Mouse (Mus musculus) CH12.LX (cell line): Measurements from ENCODE around the gene Pla2g12a. TPM values are rescaled to one million over a fixed set of nuclear protein-coding genes. Genes with fewer than 3 reads are reported as not detected.

Experiments
- DNase-seq: peaks from one replicate; pipeline ENCODE4 v3.0.0-alpha.2; 2013; ENCODE audit errors: extremely low read depth
- H3K27ac ChIP-seq: 2 replicates; pipeline ENCODE4 v1.5.1; 2012; ENCODE audit warnings: low read depth, mild to moderate bottlenecking, control low read depth, moderate library complexity; ENCODE audit not compliant: insufficient read depth
- H3K27me3 ChIP-seq: replicated peaks from 2 replicates; pipeline ENCODE3; 2012; ENCODE audit warnings: inconsistent platforms
- H3K36me3 ChIP-seq, 2 experiments: replicated peaks in 1 of 2; 2 replicates each; pipeline versions ENCODE3 to v1.6.1; 2012; ENCODE audit warnings: inconsistent platforms in 1 of 2, low read length in 1 of 2, mild to moderate bottlenecking in 1 of 2, mixed read lengths in 1 of 2, moderate library complexity in 1 of 2; ENCODE audit not compliant: control insufficient read depth in 1 of 2, insufficient read depth in 1 of 2
- H3K4me1 ChIP-seq, 2 experiments: 2 replicates each; pipeline ENCODE4 v1.6.1; 2012; ENCODE audit warnings: inconsistent platforms in 1 of 2, moderate library complexity in 1 of 2; ENCODE audit not compliant: insufficient read depth in 2 of 2, control insufficient read depth in 1 of 2
- H3K4me2 ChIP-seq: 2 replicates; pipeline ENCODE4 v1.6.1; 2012; ENCODE audit warnings: low read depth, mild to moderate bottlenecking, control low read depth; ENCODE audit not compliant: poor library complexity, insufficient read depth, severe bottlenecking
- H3K4me3 ChIP-seq, 3 experiments: fragments of 150-350 bp in 1 of 3; sonication (generic) in 1 of 3; replicated peaks in 1 of 3; 2 replicates each; pipeline versions ENCODE3 to v1.5.1; 2011 to 2012; ENCODE audit warnings: low read depth in 2 of 3, low read length in 2 of 3, mild to moderate bottlenecking in 2 of 3, moderate library complexity in 2 of 3, control low read depth in 1 of 3, improper control_type of control experiment in 1 of 3, inconsistent platforms in 1 of 3, mixed read lengths in 1 of 3; ENCODE audit not compliant: poor library complexity in 1 of 3
- H3K79me2 ChIP-seq: replicated peaks from 2 replicates; pipeline ENCODE4 v1.6.1; 2012; ENCODE audit warnings: mild to moderate bottlenecking, moderate library complexity; ENCODE audit not compliant: control insufficient read depth, poor library complexity, insufficient read depth, severe bottlenecking; ENCODE audit errors: extremely low read depth
- H3K9ac ChIP-seq: 2 replicates; pipeline ENCODE4 v1.6.1; 2012; ENCODE audit warnings: low read depth, mild to moderate bottlenecking, control low read depth, moderate library complexity; ENCODE audit not compliant: insufficient read depth
- H3K9me3 ChIP-seq: replicated peaks from 2 replicates; pipeline ENCODE3; 2012; ENCODE audit warnings: low read length, inconsistent platforms, mixed read lengths
- BHLHE40 ChIP-seq: IDR thresholded peaks from 2 replicates; pipeline ENCODE4 v1.6.1; 2011; ENCODE audit warnings: mild to moderate bottlenecking, low read depth, low read length, improper control_type of control experiment
- CHD1 ChIP-seq: IDR thresholded peaks from 2 replicates; pipeline ENCODE4 v1.6.1; 2012; ENCODE audit warnings: low read depth, low read length, improper control_type of control experiment, inconsistent platforms
- CHD2 ChIP-seq: IDR thresholded peaks from 2 replicates; pipeline ENCODE4 v1.6.1; 2011; ENCODE audit warnings: low read length, improper control_type of control experiment
- CTCF ChIP-seq, 2 experiments: IDR thresholded peaks in 1 of 2; conservative IDR thresholded peaks in 1 of 2; 2 replicates each; pipeline ENCODE4 v1.5.1; 2011 to 2012; ENCODE audit warnings: low read depth in 2 of 2, low read length in 2 of 2, improper control_type of control experiment in 1 of 2, inconsistent platforms in 1 of 2, mild to moderate bottlenecking in 1 of 2, moderate library complexity in 1 of 2
- ELF1 ChIP-seq: IDR thresholded peaks from 2 replicates; pipeline ENCODE4 v1.6.1; 2014; ENCODE audit warnings: low read depth, mild to moderate bottlenecking, inconsistent platforms, low read length, improper control_type of control experiment
- ETS1 ChIP-seq: conservative IDR thresholded peaks from 2 replicates; pipeline ENCODE4 v1.6.1; 2012; ENCODE audit warnings: low read depth, mild to moderate bottlenecking, inconsistent platforms, low read length, improper control_type of control experiment, moderate library complexity
- JUN ChIP-seq: IDR thresholded peaks from 2 replicates; pipeline ENCODE4 v1.6.1; 2011; ENCODE audit warnings: low read depth, mild to moderate bottlenecking, low read length, improper control_type of control experiment, moderate library complexity; ENCODE audit not compliant: insufficient read depth
- MAZ ChIP-seq: IDR thresholded peaks from 2 replicates; pipeline ENCODE4 v1.6.1; 2012; ENCODE audit warnings: low read depth, mild to moderate bottlenecking, inconsistent platforms, low read length, improper control_type of control experiment, moderate library complexity
- NELFE ChIP-seq: IDR thresholded peaks from 2 replicates; pipeline ENCODE4 v1.6.1; 2011; ENCODE audit warnings: low read depth, low read length, improper control_type of control experiment
- POLR2A ChIP-seq: IDR thresholded peaks from 2 replicates; pipeline ENCODE4 v1.6.1; 2011; ENCODE audit warnings: low read depth, mild to moderate bottlenecking, improper control_type of control experiment, low read length
- RAD21 ChIP-seq: IDR thresholded peaks from 2 replicates; pipeline ENCODE4 v1.6.1; 2011; ENCODE audit warnings: low read depth, mild to moderate bottlenecking, low read length, improper control_type of control experiment, moderate library complexity
- RCOR1 ChIP-seq: conservative IDR thresholded peaks from 2 replicates; pipeline ENCODE4 v1.6.1; 2012; ENCODE audit warnings: low read depth, mild to moderate bottlenecking, inconsistent platforms, low read length, improper control_type of control experiment
- SMC3 ChIP-seq: IDR thresholded peaks from 2 replicates; pipeline ENCODE4 v1.6.1; 2011; ENCODE audit warnings: low read depth, low read length, improper control_type of control experiment
- TCF12 ChIP-seq: IDR thresholded peaks from 2 replicates; pipeline ENCODE4 v1.6.1; 2014; ENCODE audit warnings: low read depth, mild to moderate bottlenecking, inconsistent platforms, low read length, improper control_type of control experiment
- USF1 ChIP-seq: IDR thresholded peaks from 2 replicates; pipeline ENCODE4 v1.6.1; 2014; ENCODE audit warnings: low read depth, mild to moderate bottlenecking, inconsistent platforms, low read length, improper control_type of control experiment
- USF2 ChIP-seq: conservative IDR thresholded peaks from 2 replicates; pipeline ENCODE4 v1.6.1; 2011; ENCODE audit warnings: low read depth, low read length, improper control_type of control experiment
- ZC3H11A ChIP-seq: IDR thresholded peaks from 2 replicates; pipeline ENCODE4 v1.6.1; 2012; ENCODE audit warnings: low read depth, mild to moderate bottlenecking, inconsistent platforms, low read length, improper control_type of control experiment
- ZMIZ1 ChIP-seq: IDR thresholded peaks from 2 replicates; pipeline ENCODE4 v1.6.1; 2012; ENCODE audit warnings: low read depth, mild to moderate bottlenecking, inconsistent platforms, low read length, improper control_type of control experiment
- ZNF384 ChIP-seq: IDR thresholded peaks from 2 replicates; pipeline ENCODE4 v1.6.1; 2012; ENCODE audit warnings: low read depth, low read length, improper control_type of control experiment, inconsistent platforms
- dilution Hi-C: fragments of 300-500 bp; cut with MboI; formaldehyde crosslinking; loops from 2 replicates; pipeline ENCODE4 v1.14.3; 2020; ENCODE audit warnings: low sequenced_read_pairs; ENCODE audit not compliant: extremely low pct_unique_long_range_greater_than_20kb, extremely low pct_ligation_motif_present
- in situ Hi-C: fragments of 300-500 bp; cut with MboI; formaldehyde crosslinking; loops from 3 replicates; pipeline ENCODE4 v1.14.3; 2019; ENCODE audit warnings: low sequenced_read_pairs, low pct_ligation_motif_present, low pct_unique_long_range_greater_than_20kb, mixed read lengths
- polyA plus RNA-seq: library from polyadenylated mRNA; unstranded; fragments of >175 nt; gene quantifications from 2 replicates; pipeline ENCODE4 v1.2.1, GENCODE M21; 2012; ENCODE audit warnings: low read depth; ENCODE audit not compliant: insufficient read length
- total RNA-seq, 2 experiments: library from RNA; depleted of rRNA; stranded (reverse); fragments of 300-350 nt in 1 of 2; fragments of >200 nt in 1 of 2; gene quantifications; 2 replicates each; pipeline ENCODE4 v1.2.3; 2012 to 2014

The Pla2g12a gene
- total and polyA plus RNA-seq, 3 experiments, result 50.2 to 78.3 (median 58.6) TPM

DNA sequence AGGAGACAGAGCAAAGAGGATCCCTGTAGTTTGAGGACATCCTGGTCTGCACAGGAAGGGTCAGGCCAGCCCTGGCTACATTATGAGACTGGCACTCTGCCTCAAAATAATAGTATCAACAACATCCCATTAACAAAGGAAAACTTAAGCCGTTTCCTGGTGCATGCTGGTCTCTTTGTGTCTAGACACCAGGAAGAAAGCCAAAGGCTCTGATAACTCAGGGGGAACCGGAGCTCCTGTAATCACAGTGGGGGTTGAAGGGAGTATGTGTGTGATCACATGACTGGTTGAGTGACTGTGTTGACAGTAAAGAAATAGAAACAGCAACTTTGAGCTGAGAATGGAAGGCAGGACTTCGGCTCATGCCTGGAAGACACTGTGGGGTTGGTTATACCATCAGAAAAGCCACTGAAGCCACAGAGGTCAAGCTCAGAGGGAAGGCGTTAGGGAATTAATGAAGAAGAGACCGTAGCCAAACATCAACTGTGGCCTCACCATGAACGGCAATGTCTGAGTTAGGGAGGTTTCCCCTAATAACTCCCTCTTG lies 42.9 kb upstream of the Pla2g12a start, which contains the start of gene Cfi:
Gene Cfi, plus strand, starts transcription at position 497 of the 547 bp plus-strand sequence.
- Histone ChIP-seq H3K4me1 (peaks cover 5 to 12% of the 10 kb centered on the region in 2 experiments), H3K36me3 (no peaks in the 10 kb centered on the region), H3K27me3 (peaks cover 3% of the 10 kb centered on the region), H3K9ac (no peak within 1 kb of the TSS), H3K9me3 (no peaks in the 10 kb centered on the region), H3K79me2 (peaks cover 3% of the 10 kb centered on the region), H3K4me3 (no peak within 1 kb of the TSS), H3K27ac (no peak within 1 kb of the TSS), H3K4me2 (peak within 1 kb of the TSS; percentile 59)
- in situ Hi-C loops (no loop called here), dilution Hi-C loops (no loop called here)
- TF ChIP-seq CHD2 (no peak), MAZ (no peak), CHD1 (no peak), RAD21 (no peak), NELFE (no peak), JUN (no peak), ZC3H11A (no peak), CTCF (conservative IDR thresholded peaks at IDR 0.05 in 1 of 2, IDR thresholded peaks at IDR 0.05 in 1 of 2; ENCODE audit: low read depth in 2 of 2, low read length in 2 of 2) (no peak), ZNF384 (no peak), BHLHE40 (no peak), USF1 (no peak)
- DNase-seq, result no peak

DNA sequence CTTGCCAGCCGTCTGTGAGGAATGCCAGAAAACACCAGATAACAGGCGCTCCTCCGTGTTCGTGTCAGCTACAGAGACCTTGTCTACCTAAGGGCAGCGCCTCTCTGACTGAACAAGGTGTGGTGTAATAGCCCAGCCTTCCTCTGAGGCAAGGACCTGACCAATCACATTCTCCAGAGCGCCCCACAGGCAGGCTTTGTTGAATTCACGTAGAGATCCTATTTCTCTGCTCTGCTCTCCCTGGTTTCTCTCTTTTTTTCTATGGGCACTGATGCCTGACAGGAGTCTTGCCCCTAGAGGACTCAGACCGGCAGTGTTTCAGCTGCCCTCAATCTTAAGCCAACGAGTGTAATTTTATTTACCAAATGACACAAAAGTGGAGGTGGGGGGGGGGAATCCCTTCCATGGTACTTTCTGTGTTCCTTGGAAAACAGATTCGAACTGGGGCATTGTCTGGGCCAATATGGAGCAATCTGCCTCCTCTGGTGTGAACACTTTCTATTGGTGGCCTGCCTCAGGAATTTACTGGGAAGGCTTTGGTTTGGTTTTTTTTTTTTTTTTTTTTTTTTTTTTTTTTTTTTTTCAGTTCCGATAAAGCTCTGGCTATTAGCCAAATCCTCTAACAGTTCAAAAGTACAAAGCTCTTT lies 42.2 kb upstream of the Pla2g12a start:
- peak; percentile 76 for DNase-seq
- Histone ChIP-seq H3K9ac (no peak overlapping the region), H3K4me3 (no peak overlapping the region), H3K4me1 (peaks cover 5 to 12% of the 10 kb centered on the region in 2 experiments), H3K79me2 (no peaks in the 10 kb centered on the region), H3K9me3 (no peaks in the 10 kb centered on the region), H3K4me2 (peak overlapping the region; percentile 59), H3K27me3 (peaks cover 3% of the 10 kb centered on the region), H3K36me3 (no peaks in the 10 kb centered on the region), H3K27ac (no peak overlapping the region)
- dilution Hi-C loops, result no loop called here
- TF ChIP-seq SMC3 (no peak), TCF12 (no peak), ELF1 (no peak), ETS1 (no peak), USF2 (no peak), ZNF384 (peak; percentile 86), CHD1 (no peak), RAD21 (no peak), NELFE (no peak), ZMIZ1 (no peak), POLR2A (peak; percentile 38; the same call in 1 of the 2 replicates), RCOR1 (no peak)
- in situ Hi-C loops, result no loop called here
